Mouse (Mus musculus) heart, adult 2 months (tissue): ENCODE results near the gene Grwd1. TPM values are rescaled to one million over a fixed set of nuclear protein-coding genes. Genes with fewer than 3 reads are reported as not detected.
A peak's percentile ranks its signal among the peaks of the same experiment; 100 is the strongest.

Experiments used
- DNase-seq, 2 experiments: peaks; one replicate each; pipeline ENCODE4 v3.0.0; 2021
- H3K27ac ChIP-seq: fragments of 200-600 bp; 2 replicates; pipeline ENCODE4 v1.8.1; 2022
- H3K27me3 ChIP-seq: fragments of 200-500 bp; 2 replicates; pipeline ENCODE4 v1.6.1; 2012; ENCODE audit warnings: mild to moderate bottlenecking, low read length, inconsistent platforms, mixed read lengths; ENCODE audit not compliant: control insufficient read depth, insufficient read depth
- H3K36me3 ChIP-seq: fragments of 200-500 bp; 2 replicates; pipeline ENCODE4 v1.6.1; 2012; ENCODE audit warnings: low read length, inconsistent platforms; ENCODE audit not compliant: control insufficient read depth, insufficient read depth
- H3K4me1 ChIP-seq: fragments of 200-500 bp; 2 replicates; pipeline ENCODE4 v1.6.1; 2011; ENCODE audit warnings: low read length; ENCODE audit not compliant: control insufficient read depth, insufficient read depth
- H3K4me3 ChIP-seq: fragments of 200-600 bp; 2 replicates; pipeline ENCODE4 v1.8.1; 2022
- H3K79me2 ChIP-seq: fragments of 200-500 bp; replicated peaks from 2 replicates; pipeline ENCODE4 v1.6.1; 2012; ENCODE audit warnings: mild to moderate bottlenecking, inconsistent platforms, low read length, moderate library complexity, mixed read lengths; ENCODE audit not compliant: control insufficient read depth, insufficient read depth
- H3K9ac ChIP-seq: fragments of 200-500 bp; 2 replicates; pipeline ENCODE4 v1.6.1; 2012; ENCODE audit warnings: low read depth, mild to moderate bottlenecking, control low read depth, inconsistent platforms, low read length, mixed read lengths
- CTCF ChIP-seq: fragments of 200-600 bp; IDR thresholded peaks from 2 replicates; pipeline ENCODE4 v1.8.1; 2022; ENCODE audit warnings: antibody characterized with exemption, mild to moderate bottlenecking, moderate library complexity
- EP300 ChIP-seq: fragments of 200-500 bp; IDR thresholded peaks from 2 replicates; pipeline ENCODE4 v1.6.1; 2011; ENCODE audit warnings: low read depth, low read length, control low read depth; ENCODE audit not compliant: insufficient read depth
- POLR2A ChIP-seq: fragments of 200-500 bp; IDR thresholded peaks from 2 replicates; pipeline ENCODE4 v1.6.1; 2011; ENCODE audit warnings: mild to moderate bottlenecking, low read depth, low read length, control low read depth; ENCODE audit not compliant: insufficient read depth
- WGBS: fragments of 180-500 bp; shearing (Covaris S2); methylation state at CpG from one replicate; pipeline ENCODE4 v1.1.7; 2018; 5-methylcytosine and 5-hydroxymethylcytosine counted together
- intact Hi-C: fragments of 180-260 bp; cut with DNase I; formaldehyde crosslinking; loops from one replicate; pipeline ENCODE4 v1.15.1; 2025
- polyA plus RNA-seq: library from polyadenylated mRNA; depleted of rRNA; stranded (reverse); fragments of >200 nt; gene quantifications from 2 replicates; pipeline ENCODE4 v1.2.3, GENCODE M21; 2012
- total RNA-seq, 2 experiments: library from RNA; stranded (reverse); gene quantifications; 2 replicates each; pipeline ENCODE4 v1.2.3; 2021

The Grwd1 gene
- total and polyA plus RNA-seq, 3 experiments, result 9.4 to 13.1 (median 11.8) TPM

GRCm38 (mm10) chr7:45786661-45787413 lies 43.9 kb downstream of the Grwd1 start:
- 14% methylated on average over 17 of the region's 17 CpGs for WGBS
- H3K79me2 ChIP-seq, result no peaks in the 10 kb centered on the region
- TF ChIP-seq POLR2A (no peak), CTCF (no peak), EP300 (no peak)
- H3K9ac ChIP-seq, result no peak overlapping the region
- intact Hi-C loops, result no loop called here
- no peak overlapping the region for H3K4me3 ChIP-seq
- H3K36me3 ChIP-seq, result no peaks in the 10 kb centered on the region
- H3K27me3 ChIP-seq, result peaks cover 12% of the 10 kb centered on the region; the same call in 1 of the 2 replicates
- no peaks in the 10 kb centered on the region for H3K4me1 ChIP-seq
- DNase-seq, result no peak
- no peak overlapping the region for H3K27ac ChIP-seq

- no peak for TF ChIP-seq EP300
- TF ChIP-seq POLR2A, result no peak
- no peak for TF ChIP-seq CTCF
- 5% methylated on average over 14 of the region's 14 CpGs for WGBS
- Histone ChIP-seq H3K4me1 (no peaks in the 10 kb centered on the region), H3K27me3 (peaks cover 12% of the 10 kb centered on the region; the same call in 1 of the 2 replicates), H3K9ac (no peak overlapping the region), H3K4me3 (no peak overlapping the region), H3K36me3 (no peaks in the 10 kb centered on the region), H3K27ac (no peak overlapping the region), H3K79me2 (no peaks in the 10 kb centered on the region)
- no peak for DNase-seq
- intact Hi-C loops, result no loop called here
These were observed 44.6 kb downstream of the Grwd1 start for GRCm38 (mm10) chr7:45786136-45786578.

- Histone ChIP-seq H3K4me1 (no peaks in the 10 kb centered on the region), H3K79me2 (no peaks in the 10 kb centered on the region), H3K27me3 (peaks cover 12% of the 10 kb centered on the region; the same call in 1 of the 2 replicates), H3K27ac (no peak overlapping the region), H3K36me3 (no peaks in the 10 kb centered on the region), H3K9ac (no peak overlapping the region; the same call in 1 of the 2 replicates), H3K4me3 (no peak overlapping the region)
- WGBS, result 2% methylated on average over 39 of the region's 42 CpGs
- DNase-seq, result no peak
- intact Hi-C loops, result no loop called here
- TF ChIP-seq EP300, result no peak
- TF ChIP-seq POLR2A, result no peak
- no peak for TF ChIP-seq CTCF
These were observed 45.2 kb downstream of the Grwd1 start for GRCm38 (mm10) chr7:45785388-45786135.

GRCm38 (mm10) chr7:45784524-45785372 lies 46.0 kb downstream of the Grwd1 start, which contains the start of gene Sult2b1:
Sult2b1 (minus strand) TSS chr7:45784669.
- Histone ChIP-seq H3K9ac (peak within 1 kb of the TSS; percentile 54), H3K27ac (no peak within 1 kb of the TSS), H3K27me3 (peaks cover 12% of the 10 kb centered on the region; the same call in 1 of the 2 replicates), H3K4me3 (peak within 1 kb of the TSS; percentile 50), H3K4me1 (no peaks in the 10 kb centered on the region), H3K79me2 (no peaks in the 10 kb centered on the region), H3K36me3 (no peaks in the 10 kb centered on the region)
- no peak for DNase-seq
- 25% methylated on average over 19 of the region's 20 CpGs for WGBS
- TF ChIP-seq CTCF, result no peak
- TF ChIP-seq POLR2A, result no peak
- no peak for TF ChIP-seq EP300
- intact Hi-C loops, result no loop called here

GRCm38 (mm10) chr7:45783511-45784091 lies 47.1 kb downstream of the Grwd1 start, which contains the start of gene Lmtk3:
Lmtk3 (plus strand) TSS chr7:45783738.
- peaks cover 12% of the 10 kb centered on the region; the same call in 1 of the 2 replicates for H3K27me3 ChIP-seq
- H3K9ac ChIP-seq, result peak within 1 kb of the TSS; percentile 54
- intact Hi-C loops, result no loop called here
- peak in 1 of 2 experiments; percentile 42 for DNase-seq
- no peaks in the 10 kb centered on the region for H3K79me2 ChIP-seq
- peak within 1 kb of the TSS; percentile 50 for H3K4me3 ChIP-seq
- no peaks in the 10 kb centered on the region for H3K36me3 ChIP-seq
- no peaks in the 10 kb centered on the region for H3K4me1 ChIP-seq
- TF ChIP-seq POLR2A (no peak), CTCF (peak; percentile 29)
- H3K27ac ChIP-seq, result no peak within 1 kb of the TSS
- 1% methylated on average over 38 of the region's 38 CpGs for WGBS
